Mouse (Mus musculus): ENCODE results near the gene Gm34653. TPM values are rescaled to one million over a fixed set of nuclear protein-coding genes. Genes with fewer than 3 reads are reported as not detected.
A peak's percentile ranks its signal among the peaks of the same experiment; 100 is the strongest.
"Not testable (repeated sequence)": the region's sequence is repeated elsewhere in the genome, so short reads cannot be mapped to it uniquely, and the experiment has no call there.

Gm34653 gene
- polyA plus RNA-seq (2015; fragmentation: Nextera tagmentation; extraction: Ambion mirVana): 0.20 and 0.39 TPM in 2 replicates

DNA sequence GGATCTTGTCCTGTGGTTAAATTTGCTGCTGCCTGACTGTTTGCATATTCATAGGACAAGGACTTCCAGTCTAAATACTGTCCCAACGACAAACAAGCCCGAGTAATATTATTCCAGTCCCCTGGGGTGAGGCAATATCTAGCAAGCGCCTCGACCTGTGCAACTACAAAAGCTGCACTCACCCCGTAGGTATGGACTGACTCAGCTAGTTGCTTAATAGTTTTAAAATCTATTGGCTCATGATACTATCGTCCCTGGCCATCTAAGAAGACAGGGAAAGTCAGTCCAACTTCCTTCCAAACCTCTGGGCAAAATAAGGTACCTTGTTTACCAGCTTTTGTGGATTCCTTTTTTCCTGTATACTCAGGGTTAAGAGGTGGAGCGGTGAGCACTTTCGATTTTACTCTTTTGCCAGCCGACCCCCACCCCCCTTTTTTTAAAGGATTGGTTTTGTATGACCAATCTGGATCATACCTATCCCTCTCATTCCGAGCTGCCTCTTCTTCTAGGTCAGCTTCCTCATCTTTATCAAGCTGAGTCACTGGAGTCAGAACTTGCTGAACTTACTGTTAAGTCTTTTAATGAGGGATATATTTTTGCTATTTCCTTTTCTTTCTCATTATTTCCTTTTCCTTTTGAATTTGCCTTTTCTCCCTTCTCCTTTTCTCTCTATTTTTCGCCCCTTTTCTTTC lies at the start of gene Gm34653:
Gm34653 (plus strand) TSS at position 242 of the 692 bp plus-strand sequence.
- not testable (repeated sequence) for H3K4me2 ChIP-seq (replicated peaks); ATAC-seq (ENCODE audit: insufficient number of reproducible peaks, low FRiP score, low TSS enrichment, low read depth); H3K9me3 ChIP-seq (replicated peaks); H3K4me3 ChIP-seq (replicated peaks); H3K36me3 ChIP-seq; H3K9ac ChIP-seq; H3K4me1 ChIP-seq; H3K27ac ChIP-seq (replicated peaks); H3K27me3 ChIP-seq
- 65% methylated on average over 11 of the region's 11 CpGs for WGBS

DNA sequence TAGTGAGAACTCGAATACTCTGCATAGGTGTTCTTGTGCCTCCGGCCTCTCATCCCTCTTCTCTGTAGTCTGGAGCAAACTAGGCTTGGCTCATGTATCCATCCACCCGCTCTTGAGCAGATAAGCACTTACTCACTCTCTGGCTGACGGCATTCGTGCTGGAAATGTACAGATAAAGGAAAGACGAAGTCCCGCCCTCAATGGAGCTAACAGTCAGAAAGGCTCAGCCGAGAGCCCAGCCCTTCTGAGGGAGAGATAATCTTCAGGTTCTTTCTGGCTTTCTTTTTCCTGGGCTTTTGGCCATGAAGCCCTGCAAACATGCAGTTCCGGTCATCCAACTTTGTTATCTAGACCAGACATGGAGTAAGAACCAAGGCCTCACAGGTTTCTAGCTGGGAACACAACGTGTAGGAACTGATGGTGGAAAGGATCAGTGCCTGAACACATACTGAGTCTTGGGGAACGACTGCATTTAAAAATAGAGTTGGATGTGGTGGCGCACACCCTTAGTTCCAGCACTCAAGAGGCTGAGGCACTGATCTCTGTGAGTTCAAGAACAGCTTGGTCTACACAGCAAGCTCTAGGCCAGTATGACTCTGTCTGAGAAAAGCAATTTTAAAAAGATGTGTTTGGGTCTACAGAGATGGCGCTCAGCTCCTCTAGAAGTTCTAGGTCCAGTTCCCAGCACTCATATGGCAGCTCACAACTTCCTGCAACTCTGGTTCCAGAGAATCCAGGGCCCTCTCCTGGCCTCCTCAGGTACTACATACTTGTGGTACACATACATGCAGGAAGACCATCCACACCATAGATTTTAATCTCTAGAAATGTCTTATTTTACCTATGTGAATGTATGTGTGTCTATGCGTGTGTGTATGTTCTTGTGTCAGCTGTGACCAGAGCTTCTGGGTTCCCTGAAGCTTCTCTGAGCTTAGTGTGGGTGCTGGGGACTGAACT lies 49.5 kb upstream of the Gm34653 start:
- no peak overlapping the region for H3K4me2 ChIP-seq (replicated peaks)
- H3K27ac ChIP-seq (replicated peaks): no peak overlapping the region
- H3K9me3 ChIP-seq (replicated peaks): no peaks in the 10 kb centered on the region
- no peaks in the 10 kb centered on the region for H3K27me3 ChIP-seq
- ATAC-seq (ENCODE audit: insufficient number of reproducible peaks, low FRiP score, low TSS enrichment, low read depth): no peak
- H3K9ac ChIP-seq: no peak overlapping the region
- H3K36me3 ChIP-seq: peaks cover 76% of the 10 kb centered on the region
- no peaks in the 10 kb centered on the region for H3K4me1 ChIP-seq
- WGBS: 91% methylated on average over 14 of the region's 14 CpGs
- no peak overlapping the region for H3K4me3 ChIP-seq (replicated peaks)

DNA sequence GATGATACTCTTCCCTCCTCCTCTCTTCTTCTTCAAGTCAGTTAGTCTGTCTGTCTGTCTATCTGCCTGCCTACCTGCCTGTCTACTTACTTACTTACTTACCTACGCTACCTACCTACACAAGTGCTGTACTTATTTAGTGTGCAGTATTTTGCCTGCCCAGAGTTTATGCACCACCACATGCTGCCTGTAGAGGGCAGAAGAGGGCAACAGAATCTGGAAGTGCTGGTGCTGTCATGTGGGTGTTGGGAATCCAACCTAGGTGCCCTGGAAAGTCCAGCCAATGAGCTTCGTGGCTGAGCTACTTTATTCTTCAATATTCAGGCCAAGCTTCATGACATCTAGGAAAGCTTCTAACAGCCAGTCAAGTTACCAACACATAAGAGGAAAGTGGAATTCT lies 48.7 kb upstream of the Gm34653 start:
- Histone ChIP-seq H3K36me3 (peaks cover 68% of the 10 kb centered on the region), H3K9me3 (replicated peaks) (no peaks in the 10 kb centered on the region), H3K27ac (replicated peaks) (no peak overlapping the region), H3K4me2 (replicated peaks) (no peak overlapping the region), H3K4me3 (replicated peaks) (no peak overlapping the region), H3K4me1 (no peaks in the 10 kb centered on the region), H3K9ac (no peak overlapping the region), H3K27me3 (no peaks in the 10 kb centered on the region)
- no peak for ATAC-seq (ENCODE audit: insufficient number of reproducible peaks, low FRiP score, low TSS enrichment, low read depth)
- 74% methylated on average over 2 of the region's 2 CpGs for WGBS

DNA sequence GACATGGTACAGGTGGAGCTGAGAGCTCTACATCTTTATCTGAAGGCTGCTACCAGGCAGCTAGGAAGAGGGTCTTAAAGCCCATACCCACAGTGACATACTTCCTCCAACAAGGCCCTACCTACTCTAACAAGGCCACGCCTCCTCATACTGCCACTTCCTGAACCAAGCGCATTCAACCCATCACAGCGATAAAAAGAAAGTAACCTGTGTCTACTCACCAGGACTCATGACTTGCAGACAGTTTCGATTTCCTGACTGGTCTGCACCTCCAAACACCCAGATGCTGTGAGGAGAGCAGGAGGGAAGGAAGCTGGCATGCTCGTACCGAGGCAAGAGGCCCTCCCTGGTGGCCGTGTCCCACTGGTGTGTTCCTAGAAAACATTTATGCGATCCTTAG lies 42.5 kb upstream of the Gm34653 start:
- H3K9ac ChIP-seq: no peak overlapping the region
- no peaks in the 10 kb centered on the region for H3K4me1 ChIP-seq
- no peak overlapping the region for H3K4me2 ChIP-seq (replicated peaks)
- no peak for ATAC-seq (ENCODE audit: insufficient number of reproducible peaks, low FRiP score, low TSS enrichment, low read depth)
- 89% methylated on average over 8 of the region's 8 CpGs for WGBS
- peaks cover 42% of the 10 kb centered on the region for H3K36me3 ChIP-seq
- no peak overlapping the region for H3K27ac ChIP-seq (replicated peaks)
- H3K4me3 ChIP-seq (replicated peaks): no peak overlapping the region
- no peaks in the 10 kb centered on the region for H3K9me3 ChIP-seq (replicated peaks)
- H3K27me3 ChIP-seq: no peaks in the 10 kb centered on the region

DNA sequence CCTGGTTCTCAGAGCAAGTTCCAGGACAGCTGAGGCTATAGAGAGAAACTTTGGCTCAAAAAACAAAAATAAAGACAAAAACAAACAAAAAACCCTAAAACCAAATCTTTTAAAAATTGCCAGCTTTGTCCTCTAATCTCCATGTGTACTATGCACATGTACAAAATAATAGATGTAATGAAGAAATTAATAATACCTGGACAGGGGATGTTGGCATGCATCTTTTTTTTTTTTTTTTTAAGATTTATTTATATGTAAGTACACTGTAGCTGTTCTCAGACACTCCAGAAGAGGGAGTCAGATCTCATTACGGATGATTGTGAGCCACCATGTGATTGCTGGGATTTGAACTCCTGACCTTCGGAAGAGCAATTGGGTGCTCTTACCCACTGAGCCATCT lies 40.3 kb upstream of the Gm34653 start:
- H3K4me3 ChIP-seq (replicated peaks); H3K27ac ChIP-seq (replicated peaks); H3K27me3 ChIP-seq; H3K9me3 ChIP-seq (replicated peaks); H3K9ac ChIP-seq; H3K4me2 ChIP-seq (replicated peaks); ATAC-seq (ENCODE audit: insufficient number of reproducible peaks, low FRiP score, low TSS enrichment, low read depth); H3K4me1 ChIP-seq: not testable (repeated sequence)
- 92% methylated on average over 2 of the region's 2 CpGs for WGBS
- peaks cover 34% of the 10 kb centered on the region for H3K36me3 ChIP-seq

DNA sequence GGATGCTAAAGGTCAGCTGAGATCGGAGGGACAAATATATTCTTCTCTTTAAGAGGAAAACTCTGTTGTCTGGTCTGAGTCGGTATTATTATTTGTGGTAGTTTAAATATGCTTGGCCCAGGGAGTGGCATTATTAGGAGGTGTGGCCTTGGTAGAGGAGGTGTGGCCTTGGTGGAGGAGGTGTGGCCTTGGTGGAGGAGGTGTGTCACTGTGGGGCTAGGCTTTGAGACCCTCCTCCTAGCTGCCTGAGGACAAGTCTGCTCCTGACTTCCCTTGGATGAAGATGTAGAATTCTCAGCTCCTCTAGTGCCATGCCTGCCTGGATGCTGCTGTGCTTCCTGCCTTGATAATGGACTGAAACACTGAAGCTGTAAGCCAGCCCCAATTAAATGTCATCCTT lies 38.3 kb upstream of the Gm34653 start:
- Histone ChIP-seq H3K4me1 (peaks cover 10% of the 10 kb centered on the region), H3K9me3 (replicated peaks) (no peaks in the 10 kb centered on the region)
- WGBS: 99% methylated on average over 2 of the region's 2 CpGs

DNA sequence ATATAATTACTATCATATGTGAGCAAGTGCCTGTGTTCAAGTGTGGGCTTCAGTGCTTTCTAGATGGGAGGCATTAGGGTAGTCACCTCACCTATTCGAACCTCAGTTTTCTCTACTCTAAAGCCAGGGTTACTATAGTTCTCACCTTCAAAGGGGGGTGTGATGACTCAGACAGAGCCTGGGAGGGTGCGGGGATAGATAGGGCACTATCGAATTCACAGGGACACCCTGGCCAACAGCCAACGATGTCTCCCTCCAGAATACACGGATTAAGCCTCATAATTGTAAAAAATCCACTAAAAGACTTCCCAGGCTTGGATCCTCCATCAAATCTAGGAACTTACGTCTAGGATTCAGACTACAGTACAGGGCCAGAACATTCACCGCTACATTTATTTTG lies 37.4 kb upstream of the Gm34653 start:
- no peak overlapping the region for H3K4me2 ChIP-seq (replicated peaks)
- H3K36me3 ChIP-seq: peaks cover 22% of the 10 kb centered on the region
- H3K9me3 ChIP-seq (replicated peaks): no peaks in the 10 kb centered on the region
- WGBS: 74% methylated on average over 7 of the region's 7 CpGs
- H3K27me3 ChIP-seq: no peaks in the 10 kb centered on the region
- peaks cover 17% of the 10 kb centered on the region for H3K4me1 ChIP-seq
- no peak overlapping the region for H3K4me3 ChIP-seq (replicated peaks)
- no peak overlapping the region for H3K9ac ChIP-seq
- H3K27ac ChIP-seq (replicated peaks): no peak overlapping the region
- ATAC-seq (ENCODE audit: insufficient number of reproducible peaks, low FRiP score, low TSS enrichment, low read depth): no peak

More for the DNA sequence above, 38.3 kb upstream of the Gm34653 start:
- Histone ChIP-seq H3K4me3 (replicated peaks) (no peak overlapping the region), H3K9ac (no peak overlapping the region), H3K27me3 (no peaks in the 10 kb centered on the region), H3K36me3 (peaks cover 30% of the 10 kb centered on the region), H3K27ac (replicated peaks) (no peak overlapping the region), H3K4me2 (replicated peaks) (no peak overlapping the region)
- ATAC-seq (ENCODE audit: insufficient number of reproducible peaks, low FRiP score, low TSS enrichment, low read depth): no peak

DNA sequence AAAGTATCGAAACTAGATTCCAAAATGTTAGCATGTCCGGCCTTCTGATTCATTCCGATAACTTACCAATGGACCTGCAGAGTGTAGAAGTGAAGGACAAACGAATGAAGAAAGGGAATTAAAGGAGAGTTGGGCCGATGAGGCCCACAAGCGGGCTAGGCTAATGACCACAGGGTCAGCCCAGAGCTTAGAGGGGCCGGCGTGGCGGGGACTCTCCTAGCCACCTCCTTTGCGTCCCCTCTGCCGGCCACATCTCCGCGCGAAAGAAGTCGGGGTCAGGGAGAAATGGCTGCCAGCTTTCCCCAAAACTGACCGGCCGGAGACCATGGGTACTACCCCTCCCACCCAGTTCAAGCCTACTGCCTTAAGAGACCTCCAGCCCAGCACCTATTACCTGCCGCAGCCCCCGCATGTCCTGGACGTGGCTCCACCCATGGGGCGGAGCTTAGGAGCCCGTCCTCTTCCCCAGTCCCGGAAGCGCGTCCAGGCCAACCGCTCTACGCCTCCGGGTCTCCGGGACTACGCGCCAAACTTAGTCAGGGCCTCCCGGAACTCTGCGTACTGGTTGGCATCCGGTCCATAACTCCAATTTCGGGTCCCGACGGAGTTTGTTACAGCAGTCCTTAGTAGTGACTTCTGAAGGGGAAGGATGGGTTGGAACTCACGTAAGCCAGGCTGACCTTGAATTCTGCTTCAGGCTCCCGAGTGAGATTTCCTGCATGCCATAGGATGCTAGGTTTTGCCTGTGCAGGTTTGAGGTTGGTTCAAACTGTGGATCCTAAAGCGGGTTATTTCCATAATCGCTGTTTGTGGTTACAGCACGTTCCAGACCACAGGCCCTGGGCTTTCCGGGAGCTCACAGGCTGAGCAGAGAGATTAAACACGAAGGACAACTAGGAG lies 33.2 kb upstream of the Gm34653 start, which contains the start of gene Rabepk:
Rabepk (minus strand) TSS at position 556 of the 900 bp plus-strand sequence.
- Histone ChIP-seq H3K9ac (peak within 1 kb of the TSS; percentile 57), H3K4me1 (peaks cover 26% of the 10 kb centered on the region), H3K4me3 (replicated peaks) (peak within 1 kb of the TSS; percentile 73), H3K27me3 (no peaks in the 10 kb centered on the region), H3K9me3 (replicated peaks) (no peaks in the 10 kb centered on the region), H3K36me3 (peaks cover 7% of the 10 kb centered on the region), H3K4me2 (replicated peaks) (peak within 1 kb of the TSS; percentile 75), H3K27ac (replicated peaks) (peak within 1 kb of the TSS; percentile 88)
- WGBS: 3% methylated on average over 44 of the region's 44 CpGs
- peak; percentile 72 for ATAC-seq (ENCODE audit: insufficient number of reproducible peaks, low FRiP score, low TSS enrichment, low read depth)

DNA sequence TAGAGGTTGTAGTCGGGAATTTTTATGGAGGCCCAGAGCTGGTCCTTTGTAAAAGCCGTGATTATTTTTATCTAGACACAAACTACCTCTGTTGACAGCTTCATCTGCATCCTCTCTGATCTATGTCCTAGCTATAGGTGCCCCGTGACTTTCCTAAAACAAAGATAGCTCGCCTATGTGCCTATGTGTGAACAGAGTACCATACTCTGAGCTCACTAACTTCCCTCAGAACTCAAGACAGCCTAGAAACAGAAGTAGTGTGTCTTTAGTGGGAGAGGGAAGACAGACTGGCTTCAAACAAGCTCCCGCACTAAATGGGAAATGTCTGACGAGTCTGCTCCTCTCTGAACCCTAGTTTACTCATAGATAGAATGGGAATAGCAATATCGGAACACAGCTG lies 32.4 kb upstream of the Gm34653 start:
- Histone ChIP-seq H3K27me3 (no peaks in the 10 kb centered on the region), H3K4me1 (peaks cover 29% of the 10 kb centered on the region), H3K27ac (replicated peaks) (peak overlapping the region; percentile 88), H3K36me3 (peaks cover 4% of the 10 kb centered on the region; the same call in 1 of the 2 replicates), H3K9ac (no peak overlapping the region), H3K4me3 (replicated peaks) (peak overlapping the region; percentile 73), H3K9me3 (replicated peaks) (no peaks in the 10 kb centered on the region), H3K4me2 (replicated peaks) (peak overlapping the region; percentile 75)
- no peak for ATAC-seq (ENCODE audit: insufficient number of reproducible peaks, low FRiP score, low TSS enrichment, low read depth)
- 78% methylated on average over 7 of the region's 7 CpGs for WGBS

DNA sequence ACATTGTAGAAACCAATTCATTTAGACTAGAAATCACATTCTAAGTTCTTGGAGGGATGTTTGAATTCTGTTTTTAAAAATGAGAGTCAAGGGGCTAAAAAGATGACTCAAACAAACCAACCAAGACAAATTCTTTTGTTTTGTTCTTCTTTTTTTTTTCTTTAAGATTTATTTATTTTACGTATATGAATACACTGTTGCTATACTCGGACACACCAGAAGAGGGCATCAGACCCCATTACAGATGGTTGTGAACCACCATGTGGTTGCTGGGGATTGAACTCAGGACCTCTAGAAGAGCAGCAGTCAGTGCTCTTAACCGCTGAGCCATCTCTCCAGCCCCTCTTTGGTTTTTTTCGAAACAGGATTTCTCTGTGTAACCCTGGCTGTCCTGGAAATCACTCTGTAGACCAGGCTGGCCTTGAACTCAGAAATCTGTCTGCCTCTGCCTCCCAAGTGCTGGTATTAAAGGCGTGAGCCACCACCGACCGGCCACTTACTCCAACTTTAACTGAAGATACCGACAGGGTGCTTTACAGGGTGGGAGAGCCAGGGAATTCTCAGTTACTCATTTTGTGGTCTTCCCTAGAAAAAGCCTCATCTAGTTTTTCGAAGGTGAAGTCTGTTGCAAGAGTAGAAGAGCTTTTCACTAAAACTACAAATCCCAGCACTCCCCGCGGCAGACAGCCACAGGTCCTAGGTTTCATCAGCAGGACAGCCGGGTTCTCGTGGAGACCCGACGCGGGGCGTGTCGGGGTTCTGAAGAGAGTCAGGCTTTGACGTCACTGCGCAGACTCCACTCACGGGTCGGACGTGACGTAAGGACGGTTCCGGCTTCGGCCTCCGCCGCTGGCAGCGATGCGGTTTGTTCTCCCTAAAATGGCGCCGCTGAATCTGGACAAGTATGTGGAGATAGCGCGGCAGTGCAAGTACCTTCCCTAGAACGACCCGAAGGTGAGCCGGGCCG lies 31.0 kb upstream of the Gm34653 start:
- H3K9ac ChIP-seq: peak overlapping the region; percentile 85
- no peaks in the 10 kb centered on the region for H3K9me3 ChIP-seq (replicated peaks)
- peak; percentile 97 for ATAC-seq (ENCODE audit: insufficient number of reproducible peaks, low FRiP score, low TSS enrichment, low read depth)
- no peaks in the 10 kb centered on the region for H3K27me3 ChIP-seq
- H3K4me3 ChIP-seq (replicated peaks): peak overlapping the region; percentile 70
- H3K4me2 ChIP-seq (replicated peaks): peak overlapping the region; percentile 42
- peaks cover 29% of the 10 kb centered on the region for H3K4me1 ChIP-seq
- H3K27ac ChIP-seq (replicated peaks): peak overlapping the region; percentile 94
- WGBS: 4% methylated on average over 39 of the region's 39 CpGs
- H3K36me3 ChIP-seq: peaks cover 13% of the 10 kb centered on the region; the same call in 1 of the 2 replicates
